Mouse (Mus musculus) heart, postnatal 25 days (tissue): ENCODE results near the gene Epha4. TPM values are rescaled to one million over a fixed set of nuclear protein-coding genes. Genes with fewer than 3 reads are reported as not detected.

Experiments
- DNase-seq: peaks from one replicate; pipeline ENCODE4 v3.0.0; 2022; ENCODE audit warnings: low spot score
- intact Hi-C: fragments of 180-260 bp; cut with DNase I; formaldehyde crosslinking; loops from one replicate; pipeline ENCODE4 v1.15.1; 2025
- total RNA-seq, 2 experiments: library from RNA; stranded (reverse); gene quantifications; 2 replicates each; pipeline ENCODE4 v1.2.3; 2021

Epha4 gene
- total RNA-seq, 2 experiments from 2014 or later: 27.4 to 28.7 TPM

DNA sequence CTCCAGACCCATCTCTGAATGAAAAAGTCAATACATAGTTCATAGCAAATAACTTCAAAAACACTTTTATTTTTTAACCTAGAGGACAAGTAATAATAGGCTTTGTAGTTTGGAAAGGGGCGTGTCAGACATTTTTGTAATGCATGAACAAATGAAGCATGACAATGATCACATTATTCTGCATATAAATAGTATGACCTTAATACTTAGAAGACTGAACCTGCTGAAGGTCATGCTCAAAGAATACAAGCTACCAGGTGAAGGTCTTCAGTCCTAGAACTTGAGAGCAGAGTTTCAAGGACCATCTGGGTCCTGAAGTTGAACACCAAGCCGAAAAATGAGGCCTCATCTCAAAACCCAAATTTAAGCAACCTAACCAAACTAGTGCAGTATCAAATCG is 62.2 kb downstream of the Epha4 start:
- DNase-seq: no peak
- intact Hi-C loops: no loop called here

DNA sequence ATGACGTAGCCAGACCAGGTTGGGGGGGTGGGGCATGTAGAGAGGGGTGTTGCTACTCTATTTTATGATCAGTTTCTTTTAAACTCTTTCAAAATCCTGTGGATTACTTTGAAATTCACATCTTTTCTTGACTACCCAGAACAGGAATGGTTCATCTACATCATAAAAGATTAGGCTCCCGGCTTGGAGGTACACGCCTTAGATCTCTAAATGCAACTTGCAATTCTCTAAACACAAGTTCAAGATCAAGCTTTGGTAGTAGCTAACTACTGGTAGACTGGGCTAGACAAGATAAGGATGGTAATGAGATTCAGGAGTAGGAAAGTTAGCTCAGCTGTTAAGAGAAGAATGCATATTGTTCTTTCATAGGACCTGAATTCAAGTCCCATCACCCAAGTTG is 63.3 kb downstream of the Epha4 start:
- intact Hi-C loops: no loop called here
- no peak for DNase-seq

GRCm38 (mm10) chr1:77450201-77450600 is 64.7 kb downstream of the Epha4 start:
- intact Hi-C loops: no loop called here
- no peak for DNase-seq

- intact Hi-C loops: no loop called here
- DNase-seq: no peak
Measured at GRCm38 (mm10) chr1:77447061-77447614, 67.8 kb downstream of the Epha4 start.

DNA sequence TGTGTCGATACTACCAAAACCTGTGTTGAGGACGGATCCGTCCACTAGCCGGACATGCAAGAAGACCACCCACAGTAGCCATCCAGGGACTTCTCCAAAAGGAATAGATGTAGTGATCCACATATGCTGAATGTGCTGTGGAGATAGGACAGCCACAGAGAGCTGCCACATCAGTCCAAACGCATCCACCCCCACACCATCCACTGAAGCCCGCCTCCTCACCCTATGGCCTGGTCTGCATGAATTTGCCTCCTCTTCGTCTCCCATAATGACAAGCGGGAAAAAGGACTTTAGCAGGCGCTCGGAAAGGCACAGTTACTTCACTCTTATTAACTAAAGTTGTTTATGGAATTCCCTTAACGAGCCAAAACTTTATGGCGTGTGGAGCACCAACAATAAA is 68.5 kb downstream of the Epha4 start:
- intact Hi-C loops: no loop called here
- no peak for DNase-seq

DNA sequence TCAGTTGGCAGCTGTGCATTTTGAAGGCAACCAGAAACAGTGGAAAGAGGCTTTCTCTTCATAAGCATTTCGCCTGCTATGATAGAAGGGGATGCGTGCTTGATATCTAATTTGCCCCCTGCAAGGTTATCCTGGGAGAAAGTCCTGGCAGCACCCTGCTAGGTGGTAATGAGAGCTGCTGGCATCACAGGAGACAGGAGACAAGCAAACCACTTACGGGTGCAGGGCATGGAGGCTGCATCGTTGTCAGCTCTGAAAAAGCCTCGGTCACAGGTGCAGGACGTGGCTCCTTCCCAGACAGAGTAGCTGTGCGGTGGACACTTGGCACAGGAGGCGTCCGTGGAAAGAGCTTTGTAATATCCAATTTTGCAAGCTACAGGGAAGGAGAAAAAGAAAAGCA is 70.2 kb downstream of the Epha4 start:
- intact Hi-C loops: loop anchor here (5.0 kb wide), 1 partner anchor 68 kb away; no protein-coding TSS in a partner anchor
- DNase-seq: no peak

DNA sequence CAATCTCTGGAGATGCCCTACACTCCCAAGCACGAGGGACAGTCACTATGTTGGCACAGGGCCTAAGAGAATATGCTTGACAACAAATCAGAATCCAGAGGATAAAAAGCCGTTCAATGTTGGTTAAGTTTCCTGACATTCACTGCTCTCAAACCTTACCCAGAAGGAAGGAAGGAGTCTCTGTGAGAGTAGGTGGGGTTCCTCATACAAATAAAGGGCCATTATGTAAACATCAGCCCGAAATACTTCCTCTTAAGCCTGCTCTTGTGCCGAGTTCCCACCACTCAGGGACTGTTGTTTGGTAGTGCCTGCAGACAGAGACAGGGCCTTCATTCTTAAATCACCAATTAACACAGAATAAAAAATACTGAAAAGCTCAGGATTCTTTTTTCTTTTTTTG is 72.9 kb downstream of the Epha4 start:
- intact Hi-C loops: loop anchor here (5.0 kb wide), 1 partner anchor 70 kb away; no protein-coding TSS in a partner anchor
- no peak for DNase-seq

DNA sequence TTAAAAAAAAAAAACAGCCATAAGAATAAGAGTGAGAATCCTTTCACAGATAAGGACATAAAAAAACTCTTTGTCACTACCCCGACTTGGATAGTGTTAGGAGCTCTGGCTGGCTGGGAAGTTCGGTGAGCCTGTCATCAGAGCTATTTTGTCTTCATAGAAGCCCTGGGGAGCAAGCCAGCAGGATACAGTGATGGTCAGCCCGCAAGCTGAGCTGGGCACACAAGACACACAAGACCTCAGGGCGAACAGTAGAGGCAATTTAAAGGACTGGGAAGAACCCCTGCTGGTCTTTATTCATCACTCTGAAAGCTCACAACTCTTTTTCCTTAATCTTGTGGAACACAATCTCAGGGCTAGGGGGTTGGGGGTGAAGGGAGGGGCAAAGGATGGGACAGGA is 73.5 kb downstream of the Epha4 start:
- intact Hi-C loops: loop anchor here (5.0 kb wide), 1 partner anchor 71 kb away; no protein-coding TSS in a partner anchor
- no peak for DNase-seq

- no peak for DNase-seq
- intact Hi-C loops: loop anchor here (5.0 kb wide), 1 partner anchor 72 kb away; no protein-coding TSS in a partner anchor
Measured at GRCm38 (mm10) chr1:77440512-77440911, 74.4 kb downstream of the Epha4 start.

DNA sequence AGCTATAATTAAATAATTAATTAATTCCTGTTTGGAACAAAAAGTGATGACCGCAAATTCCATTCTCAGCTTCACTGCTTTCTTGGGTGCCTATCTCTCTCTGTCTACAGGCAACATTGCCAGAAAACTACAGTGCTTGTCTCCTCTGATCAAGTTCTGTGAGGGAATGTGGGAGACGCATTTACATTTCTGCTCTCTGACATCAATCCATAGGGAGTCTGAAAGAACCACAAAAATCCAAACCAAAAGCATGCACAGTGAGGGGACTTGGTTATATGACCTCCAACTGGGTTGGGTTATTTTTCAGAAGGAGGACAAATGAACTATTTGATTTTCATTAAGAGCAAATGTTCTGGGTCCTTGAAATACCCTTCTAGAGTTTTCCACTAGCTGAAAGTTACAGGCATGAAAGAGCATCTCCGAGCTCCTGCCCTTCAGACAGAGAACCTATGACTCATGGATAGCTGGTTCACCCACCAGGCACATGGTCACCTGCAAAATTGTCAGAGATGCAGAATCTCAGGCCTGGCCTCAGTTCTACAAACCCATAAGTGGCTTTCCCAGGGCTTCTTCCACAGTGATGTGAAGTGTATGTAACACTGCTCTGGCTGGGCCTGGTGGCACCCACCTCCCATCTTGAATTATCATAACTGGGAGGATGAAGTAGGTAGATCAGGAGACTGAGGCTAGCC is 75.4 kb downstream of the Epha4 start:
- intact Hi-C loops: loop anchor here (5.0 kb wide), 1 partner anchor 73 kb away; no protein-coding TSS in a partner anchor
- DNase-seq: no peak

DNA sequence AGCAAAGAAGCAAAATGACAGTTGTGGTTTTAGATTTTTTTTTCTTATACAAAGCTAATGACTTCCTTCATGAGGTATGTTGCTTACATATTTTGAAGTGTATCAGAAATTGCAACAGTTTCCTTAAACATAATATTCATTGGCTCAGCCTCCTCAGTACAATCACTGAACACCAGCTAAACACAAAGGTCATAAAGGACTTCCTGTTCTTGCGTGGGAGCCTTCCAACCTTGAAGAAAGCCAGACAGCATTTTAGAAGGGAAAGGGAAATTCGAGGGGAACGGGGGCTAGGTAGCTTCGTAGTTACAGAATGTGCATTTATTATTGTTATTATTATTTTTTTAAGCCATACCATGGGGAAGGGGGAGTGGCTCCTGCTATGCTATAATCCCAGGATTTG is 76.2 kb downstream of the Epha4 start:
- no peak for DNase-seq

GRCm38 (mm10) chr1:77437881-77438610 is 76.8 kb downstream of the Epha4 start:
- intact Hi-C loops: no loop called here
- no peak for DNase-seq

More for the DNA sequence above, 76.2 kb downstream of the Epha4 start:
- intact Hi-C loops: no loop called here

GRCm38 (mm10) chr1:77435045-77435444 is 79.8 kb downstream of the Epha4 start:
- no peak for DNase-seq
- intact Hi-C loops: no loop called here

DNA sequence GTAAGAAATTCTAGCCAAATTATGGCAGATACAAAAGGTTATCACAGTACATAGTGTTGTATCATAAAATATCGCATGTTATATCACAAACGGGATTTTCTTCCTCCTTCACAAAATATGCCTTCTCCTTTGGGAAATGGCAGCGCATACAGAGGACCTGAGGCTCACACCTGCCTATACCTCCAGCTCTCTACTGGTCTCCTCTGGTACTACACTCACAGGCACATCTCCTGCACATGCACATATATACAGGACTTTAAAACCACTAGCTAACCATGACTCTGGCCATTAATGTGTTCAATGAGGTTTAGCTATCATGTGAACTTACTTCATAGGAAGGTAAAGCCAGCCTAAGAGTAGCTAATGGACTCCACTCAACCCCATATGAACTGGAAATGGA is 81.7 kb downstream of the Epha4 start:
- DNase-seq: no peak
- intact Hi-C loops: no loop called here

DNA sequence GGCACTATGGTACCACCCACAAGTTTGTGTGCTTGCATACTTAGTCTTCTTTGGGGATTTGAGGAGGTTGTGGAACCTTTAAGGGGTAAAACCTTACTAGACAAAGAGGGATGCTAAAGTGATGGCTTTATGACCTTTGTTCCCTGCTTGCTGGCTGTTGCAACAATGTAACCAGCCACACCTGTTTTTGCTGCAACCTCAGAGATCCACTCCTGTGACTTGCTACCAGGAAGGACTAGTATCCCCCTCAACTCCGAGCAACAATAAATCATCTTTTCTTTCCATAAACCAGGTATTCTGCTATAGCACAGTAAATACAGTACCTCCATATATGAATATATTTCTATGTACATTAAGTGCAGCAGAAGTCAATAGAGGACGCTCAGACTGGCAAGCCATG is 82.4 kb downstream of the Epha4 start:
- no peak for DNase-seq
- intact Hi-C loops: no loop called here

DNA sequence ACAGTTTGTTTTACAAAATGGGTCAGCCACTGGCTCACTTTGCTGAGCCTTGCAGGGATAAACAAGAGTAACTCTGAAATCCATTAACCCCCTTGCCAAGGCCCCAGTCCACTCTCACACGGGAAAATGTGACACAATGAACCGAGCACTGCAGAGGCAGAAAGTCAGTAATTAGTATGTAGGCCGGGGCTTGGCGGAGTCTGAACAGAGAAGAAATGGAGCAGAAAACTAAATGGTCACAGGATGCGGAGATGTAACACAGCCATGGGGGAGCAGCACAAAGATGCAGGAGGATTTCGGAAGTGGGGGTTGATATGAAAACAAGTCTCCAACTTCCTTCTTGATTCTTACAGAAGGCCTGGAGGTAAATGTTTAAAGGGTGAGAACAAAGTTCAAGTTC is 85.7 kb downstream of the Epha4 start:
- no peak for DNase-seq
- intact Hi-C loops: no loop called here

- DNase-seq: no peak
- intact Hi-C loops: no loop called here
Measured at GRCm38 (mm10) chr1:77426956-77427355, 87.9 kb downstream of the Epha4 start.

- no peak for DNase-seq
- intact Hi-C loops: no loop called here
Measured at GRCm38 (mm10) chr1:77425171-77425570, 89.7 kb downstream of the Epha4 start.

DNA sequence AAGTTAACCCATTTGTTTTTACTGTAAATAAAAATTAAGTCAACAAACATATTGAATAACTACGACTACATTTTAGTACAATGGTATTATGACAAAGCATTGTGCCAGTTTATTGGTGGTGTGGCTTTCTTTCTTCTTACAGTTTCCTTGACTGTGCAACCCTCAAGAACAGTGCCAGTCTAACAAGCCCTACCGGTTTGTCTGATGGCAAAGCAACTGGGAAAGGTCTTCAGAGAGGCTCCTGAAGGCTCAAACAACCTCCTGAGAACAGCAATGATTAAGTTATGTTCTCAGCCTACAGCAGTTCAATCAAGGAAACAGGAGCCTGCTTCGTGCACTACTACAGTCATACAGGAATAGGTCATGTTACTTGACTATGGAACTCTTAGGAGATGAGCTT is 93.8 kb downstream of the Epha4 start:
- intact Hi-C loops: no loop called here
- DNase-seq: no peak

GRCm38 (mm10) chr1:77420348-77420747 is 94.5 kb downstream of the Epha4 start:
- DNase-seq: no peak
- intact Hi-C loops: no loop called here

GRCm38 (mm10) chr1:77416872-77417271 is 98.0 kb downstream of the Epha4 start:
- intact Hi-C loops: no loop called here
- DNase-seq: no peak
